Mouse (Mus musculus): ENCODE results near the gene Gpr171. TPM values are rescaled to one million over a fixed set of nuclear protein-coding genes. Genes with fewer than 3 reads are reported as not detected.
"Not testable (repeated sequence)": the region's sequence is repeated elsewhere in the genome, so short reads cannot be mapped to it uniquely, and the experiment has no call there.

The Gpr171 gene
- polyA plus RNA-seq, 1 experiment = 0.49 TPM

- 62% methylated on average over 8 of the region's 8 CpGs for WGBS
- H3K4me1 ChIP-seq (ENCODE audit: control insufficient read depth, insufficient read depth, insufficient read length, low read length) = no peaks in the 10 kb centered on the region
- no peaks in the 10 kb centered on the region for H3K27me3 ChIP-seq (ENCODE audit: control insufficient read depth, insufficient read depth, low read length)
- H3K36me3 ChIP-seq (ENCODE audit: control insufficient read depth, insufficient read depth, low read length) = no peaks in the 10 kb centered on the region
- no peak overlapping the region for H3K27ac ChIP-seq (ENCODE audit: insufficient read depth, low read depth, low read length)
- TF ChIP-seq CTCF (IDR thresholded peaks at IDR 0.05; ENCODE audit: extremely low read depth, insufficient read length, insufficient replicate concordance, low read depth, low read length) (no peak), POLR2A (IDR thresholded peaks at IDR 0.05; ENCODE audit: low read depth, low read length) (no peak)
- H3K4me3 ChIP-seq (ENCODE audit: low read depth, low read length) = no peak overlapping the region
Observed at GRCm38 (mm10) chr3:59113973-59114517, 12.4 kb upstream of the Gpr171 start.

GRCm38 (mm10) chr3:59113291-59113690 is 11.7 kb upstream of the Gpr171 start:
- H3K36me3 ChIP-seq (ENCODE audit: control insufficient read depth, insufficient read depth, low read length); H3K4me3 ChIP-seq (ENCODE audit: low read depth, low read length); H3K27ac ChIP-seq (ENCODE audit: insufficient read depth, low read depth, low read length); H3K4me1 ChIP-seq (ENCODE audit: control insufficient read depth, insufficient read depth, insufficient read length, low read length); H3K27me3 ChIP-seq (ENCODE audit: control insufficient read depth, insufficient read depth, low read length): not testable (repeated sequence)
- WGBS = 95% methylated on average over 4 of the region's 4 CpGs

DNA sequence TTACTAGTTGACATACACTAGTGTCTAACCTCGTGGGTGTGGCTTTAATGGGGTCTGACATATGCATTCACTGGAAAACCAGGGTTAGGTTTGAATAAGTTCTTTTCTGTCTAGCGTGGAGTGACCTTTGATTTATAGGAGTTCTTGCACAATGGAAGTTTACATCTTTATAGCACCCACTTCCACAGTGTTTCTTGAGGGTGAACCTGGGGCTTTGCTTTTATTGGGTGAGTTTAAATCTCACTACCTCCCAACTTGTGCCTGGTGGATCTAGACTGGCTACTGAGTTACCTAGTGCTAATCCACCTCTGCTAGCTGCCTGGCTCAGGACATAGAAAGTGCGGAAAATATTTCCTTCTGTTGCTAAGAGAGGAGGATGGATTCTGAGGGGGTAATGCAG is 10.3 kb upstream of the Gpr171 start:
- Histone ChIP-seq H3K27ac (ENCODE audit: insufficient read depth, low read depth, low read length) (no peak overlapping the region), H3K27me3 (ENCODE audit: control insufficient read depth, insufficient read depth, low read length) (no peaks in the 10 kb centered on the region), H3K4me1 (ENCODE audit: control insufficient read depth, insufficient read depth, insufficient read length, low read length) (no peaks in the 10 kb centered on the region), H3K4me3 (ENCODE audit: low read depth, low read length) (no peak overlapping the region), H3K36me3 (ENCODE audit: control insufficient read depth, insufficient read depth, low read length) (no peaks in the 10 kb centered on the region)
- TF ChIP-seq CTCF (IDR thresholded peaks at IDR 0.05; ENCODE audit: extremely low read depth, insufficient read length, insufficient replicate concordance, low read depth, low read length) = no peak
- no peak for TF ChIP-seq POLR2A (IDR thresholded peaks at IDR 0.05; ENCODE audit: low read depth, low read length)
- WGBS = 46% methylated on average over 3 of the region's 3 CpGs

DNA sequence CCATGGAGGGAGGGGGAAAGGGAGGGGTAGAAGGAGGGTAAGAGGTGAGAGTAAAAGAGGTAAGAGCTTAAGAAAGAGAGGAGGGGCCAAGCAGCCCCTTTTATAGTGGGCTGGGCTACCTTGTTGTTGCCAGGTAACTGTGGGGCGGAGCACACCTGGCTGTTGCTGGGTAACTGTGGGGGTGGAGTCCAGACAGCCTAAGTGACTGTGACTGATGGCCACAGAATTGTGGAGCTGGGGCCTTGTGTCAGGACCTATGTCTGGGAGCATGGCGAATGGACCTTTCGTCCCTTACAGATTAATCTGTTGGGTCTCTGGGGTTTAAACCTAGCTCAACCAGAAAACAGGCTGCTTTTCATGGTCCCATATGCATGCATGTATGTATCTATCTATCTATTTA is 8.2 kb upstream of the Gpr171 start:
- not testable (repeated sequence) for H3K27me3 ChIP-seq (ENCODE audit: control insufficient read depth, insufficient read depth, low read length); H3K36me3 ChIP-seq (ENCODE audit: control insufficient read depth, insufficient read depth, low read length); H3K27ac ChIP-seq (ENCODE audit: insufficient read depth, low read depth, low read length); H3K4me1 ChIP-seq (ENCODE audit: control insufficient read depth, insufficient read depth, insufficient read length, low read length); H3K4me3 ChIP-seq (ENCODE audit: low read depth, low read length)
- 90% methylated on average over 3 of the region's 3 CpGs for WGBS

GRCm38 (mm10) chr3:59107439-59107838 is 5.8 kb upstream of the Gpr171 start:
- Histone ChIP-seq H3K27me3 (ENCODE audit: control insufficient read depth, insufficient read depth, low read length) (no peaks in the 10 kb centered on the region), H3K4me3 (ENCODE audit: low read depth, low read length) (no peak overlapping the region), H3K4me1 (ENCODE audit: control insufficient read depth, insufficient read depth, insufficient read length, low read length) (no peaks in the 10 kb centered on the region), H3K36me3 (ENCODE audit: control insufficient read depth, insufficient read depth, low read length) (no peaks in the 10 kb centered on the region), H3K27ac (ENCODE audit: insufficient read depth, low read depth, low read length) (no peak overlapping the region)
- WGBS = 89% methylated on average over 4 of the region's 4 CpGs
- TF ChIP-seq CTCF (IDR thresholded peaks at IDR 0.05; ENCODE audit: extremely low read depth, insufficient read length, insufficient replicate concordance, low read depth, low read length) (no peak), POLR2A (IDR thresholded peaks at IDR 0.05; ENCODE audit: low read depth, low read length) (no peak)

DNA sequence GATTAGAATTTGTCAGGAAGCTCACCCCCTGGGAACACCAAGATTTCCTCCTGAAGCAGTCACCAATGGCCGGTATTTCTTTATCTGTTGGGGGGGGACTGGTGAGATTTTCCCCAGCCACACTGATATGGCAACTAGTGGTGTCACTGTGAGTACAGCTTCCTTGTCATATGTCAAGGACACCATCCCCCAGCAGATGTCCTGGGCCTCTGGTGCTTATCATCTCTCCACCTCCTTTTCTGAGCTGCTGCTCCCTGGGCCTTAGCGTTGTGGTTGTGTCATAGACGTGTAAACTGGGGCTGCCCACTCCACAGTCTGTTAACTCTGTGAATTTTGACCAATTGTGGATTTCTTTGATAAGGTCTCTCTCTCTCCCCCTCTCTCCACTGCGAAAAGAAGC is 2.8 kb upstream of the Gpr171 start:
- Histone ChIP-seq H3K27ac (ENCODE audit: insufficient read depth, low read depth, low read length) (no peak overlapping the region), H3K4me1 (ENCODE audit: control insufficient read depth, insufficient read depth, insufficient read length, low read length) (no peaks in the 10 kb centered on the region), H3K36me3 (ENCODE audit: control insufficient read depth, insufficient read depth, low read length) (no peaks in the 10 kb centered on the region), H3K27me3 (ENCODE audit: control insufficient read depth, insufficient read depth, low read length) (no peaks in the 10 kb centered on the region), H3K4me3 (ENCODE audit: low read depth, low read length) (no peak overlapping the region)
- 66% methylated on average over 4 of the region's 4 CpGs for WGBS
- TF ChIP-seq CTCF (IDR thresholded peaks at IDR 0.05; ENCODE audit: extremely low read depth, insufficient read length, insufficient replicate concordance, low read depth, low read length) = no peak
- TF ChIP-seq POLR2A (IDR thresholded peaks at IDR 0.05; ENCODE audit: low read depth, low read length) = no peak

DNA sequence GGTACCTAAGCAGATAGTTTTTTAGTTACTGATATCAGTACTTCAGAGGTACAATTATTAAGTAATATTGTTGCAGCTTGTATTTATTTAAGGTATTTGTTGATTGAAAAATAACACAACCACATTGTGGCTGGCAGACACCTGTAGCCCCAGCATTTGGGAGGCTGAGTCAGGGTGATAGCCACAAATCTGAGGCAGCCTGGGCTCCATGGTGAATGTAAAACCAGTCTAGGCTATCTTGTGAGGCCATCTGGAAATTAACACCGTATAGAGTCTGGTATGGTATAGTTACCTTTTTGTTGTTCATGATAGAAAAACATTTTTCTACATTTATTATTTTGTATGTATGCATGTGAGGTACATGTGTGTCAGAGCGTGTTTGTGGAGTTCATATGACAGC is 525 bp upstream of the Gpr171 start:
- Histone ChIP-seq H3K36me3 (ENCODE audit: control insufficient read depth, insufficient read depth, low read length) (no peaks in the 10 kb centered on the region), H3K27me3 (ENCODE audit: control insufficient read depth, insufficient read depth, low read length) (no peaks in the 10 kb centered on the region), H3K4me3 (ENCODE audit: low read depth, low read length) (no peak overlapping the region), H3K27ac (ENCODE audit: insufficient read depth, low read depth, low read length) (no peak overlapping the region), H3K4me1 (ENCODE audit: control insufficient read depth, insufficient read depth, insufficient read length, low read length) (no peaks in the 10 kb centered on the region)
- TF ChIP-seq POLR2A (IDR thresholded peaks at IDR 0.05; ENCODE audit: low read depth, low read length) (no peak), CTCF (IDR thresholded peaks at IDR 0.05; ENCODE audit: extremely low read depth, insufficient read length, insufficient replicate concordance, low read depth, low read length) (no peak)
- 85% methylated on average over 2 of the region's 2 CpGs for WGBS

DNA sequence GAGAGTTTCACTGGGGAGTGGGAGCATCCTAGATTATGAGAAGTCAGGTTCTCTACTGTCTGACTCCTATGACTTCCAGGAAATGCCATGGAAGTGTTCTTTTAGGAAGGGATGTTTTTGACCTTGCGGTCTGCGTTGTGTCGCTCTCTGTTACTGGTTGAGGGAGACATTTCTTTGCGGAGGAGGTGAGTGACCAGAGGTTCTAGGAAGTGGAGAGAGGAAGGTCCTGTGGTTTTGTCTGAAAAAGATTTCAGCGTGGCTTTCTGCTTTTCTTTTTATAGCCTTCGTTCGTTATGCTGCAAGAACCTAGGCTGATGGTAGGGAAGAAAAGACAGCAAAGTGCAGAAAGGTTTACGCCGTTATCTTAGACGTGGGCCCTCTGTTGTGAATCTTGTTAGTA is 3.1 kb downstream of the Gpr171 start:
- H3K36me3 ChIP-seq (ENCODE audit: control insufficient read depth, insufficient read depth, low read length) = no peaks in the 10 kb centered on the region
- 81% methylated on average over 10 of the region's 10 CpGs for WGBS
- no peak overlapping the region for H3K4me3 ChIP-seq (ENCODE audit: low read depth, low read length)
- no peaks in the 10 kb centered on the region for H3K4me1 ChIP-seq (ENCODE audit: control insufficient read depth, insufficient read depth, insufficient read length, low read length)
- H3K27ac ChIP-seq (ENCODE audit: insufficient read depth, low read depth, low read length) = no peak overlapping the region
- H3K27me3 ChIP-seq (ENCODE audit: control insufficient read depth, insufficient read depth, low read length) = no peaks in the 10 kb centered on the region
- TF ChIP-seq CTCF (IDR thresholded peaks at IDR 0.05; ENCODE audit: extremely low read depth, insufficient read length, insufficient replicate concordance, low read depth, low read length) (no peak), POLR2A (IDR thresholded peaks at IDR 0.05; ENCODE audit: low read depth, low read length) (no peak)

Measured in small intestine, adult 2 months (tissue).